14 mouse cellular contexts compared by ENCODE assay signal in genomic region chr11:4299191-4299590, GRCm38 (mm10). TPM values are rescaled to one million over a fixed set of nuclear protein-coding genes. Genes with fewer than 3 reads are reported as not detected.
DNase-seq lines count a peak whose midpoint lies in the region; ATAC-seq and TF ChIP-seq lines count a peak whose summit lies in the region.
"Had no signal": no experiment of that assay in that cellular context is flagged by ENCODE, and none has a peak within 500 bp of the region (broad histone marks: within the 10 kb centered on the region; RNA-seq: fewer than 3 reads in every experiment).

No protein-coding gene starts in this region.

- no peaks in the 10 kb centered on the region for H3K9me3 ChIP-seq in hindbrain, embryonic 12.5 days (replicated peaks)
- H3K9me3 ChIP-seq: liver, embryonic 13.5 days had no signal

- 36% methylated on average over 12 of the region's 12 CpGs for WGBS in kidney, adult 2 months
- 42% methylated on average over 12 of the region's 12 CpGs for WGBS in hindbrain, embryonic 12.5 days

- H3K27me3 ChIP-seq in kidney, adult 2 months (replicated peaks; ENCODE audit: control insufficient read depth, insufficient read depth, low read length): no peaks in the 10 kb centered on the region
- no peaks in the 10 kb centered on the region for H3K27me3 ChIP-seq in hindbrain, embryonic 12.5 days

- no peak overlapping the region for H3K4me2 ChIP-seq in hindbrain, embryonic 12.5 days (replicated peaks)
- H3K4me2 ChIP-seq: liver, embryonic 13.5 days had no signal

- no peak overlapping the region for H3K4me3 ChIP-seq in kidney, adult 2 months (ENCODE audit: insufficient read depth, low read depth, low read length)
- H3K4me3 ChIP-seq in hindbrain, embryonic 12.5 days: no peak overlapping the region
- H3K4me3 ChIP-seq: liver, embryonic 13.5 days had no signal

- TF ChIP-seq CTCF in kidney, adult 2 months (conservative IDR thresholded peaks at IDR 0.05; ENCODE audit: insufficient read depth, insufficient read length, low read depth, low read length): no peak

- no peak overlapping the region for H3K9ac ChIP-seq in hindbrain, embryonic 12.5 days
- H3K9ac ChIP-seq: liver, embryonic 13.5 days had no signal

- peaks cover 21% of the 10 kb centered on the region for H3K4me1 ChIP-seq in kidney, adult 2 months (ENCODE audit: control insufficient read depth, insufficient read depth, low read length)
- peaks cover 38% of the 10 kb centered on the region for H3K4me1 ChIP-seq in hindbrain, embryonic 12.5 days

- peak; percentile 48 for DNase-seq in adrenal gland, postnatal 14 days
- DNase-seq in adrenal gland, adult 18-20 months (ENCODE audit: low spot score in 2 of 2): no peak
- peak; percentile 38 for DNase-seq in urinary bladder, postnatal 14 days (ENCODE audit: low spot score)
- no peak for DNase-seq in urinary bladder, postnatal 10 days (ENCODE audit: low spot score)
- DNase-seq in kidney, adult 2 months: peak; percentile 61
- DNase-seq in yolk sac, embryonic 10.5 days (ENCODE audit: low spot score): peak; percentile 55
- no peak for DNase-seq in natural killer cell, adult 2 months (ENCODE audit: low spot score in 2 of 2)
- DNase-seq: B cell, adult 2 months; cerebellum, adult 8-10 months; layer of hippocampus, adult 9-11 months; liver, embryonic 13.5 days had no signal

- no peak for ATAC-seq in hindbrain, embryonic 12.5 days (ENCODE audit: low FRiP score)

- no peak overlapping the region for H3K27ac ChIP-seq in kidney, adult 2 months (ENCODE audit: insufficient read depth, low read depth, low read length)
- H3K27ac ChIP-seq in hindbrain, embryonic 12.5 days: no peak overlapping the region
- H3K27ac ChIP-seq: liver, embryonic 13.5 days had no signal

- TF ChIP-seq POLR2A in kidney, adult 2 months (IDR thresholded peaks at IDR 0.05; ENCODE audit: low read depth, low read length): no peak

- H3K36me3 ChIP-seq in kidney, adult 2 months (ENCODE audit: control insufficient read depth, insufficient read depth, low read length): no peaks in the 10 kb centered on the region
- H3K36me3 ChIP-seq in hindbrain, embryonic 12.5 days: no peaks in the 10 kb centered on the region
- H3K36me3 ChIP-seq: liver, embryonic 13.5 days had no signal

RNA-seq across cellular contexts. Expression of gene Lif, which starts 41.8 kb away (rescaled TPM):
- total RNA-seq in adrenal gland, postnatal 14 days (2021): 0.44 and 0.90 TPM in 2 replicates
- under 1 TPM; 0.07 to 0.86 TPM for total RNA-seq in adrenal gland, adult 18-20 months (2021)
- polyA plus RNA-seq in kidney, adult 2 months (2012; rRNA removed): 0.56 and 0.67 TPM in 2 replicates
- not detected in 2 replicates for polyA plus RNA-seq in hindbrain, embryonic 12.5 days (2016; fragmentation: Nextera tagmentation; extraction: Ambion mirVana)
- polyA plus RNA-seq: forebrain, embryonic 11.5 days; liver, embryonic 13.5 days; midbrain, postnatal 0 days had no signal

Comparison
In these comparisons a context has a peak if more than half of its experiments do, and no peak if none do; other contexts are left out.
1. DNase-seq: peak in adrenal gland, postnatal 14 days (single experiment), urinary bladder, postnatal 14 days (single experiment), kidney, adult 2 months (single experiment) and yolk sac, embryonic 10.5 days (single experiment); none in adrenal gland, adult 18-20 months (0 of 2), urinary bladder, postnatal 10 days (single experiment) and natural killer cell, adult 2 months (0 of 2).